Mouse (Mus musculus) kidney, adult 2 months (tissue): ENCODE data around the gene Cpne2.

Source experiments
- CTCF ChIP-seq: fragments of 200-500 bp; conservative IDR thresholded peaks from 2 replicates; pipeline ENCODE4 v1.5.1; 2011; ENCODE audit warnings: low read depth, mild to moderate bottlenecking, control low read depth, low read length, moderate library complexity, mixed read lengths; ENCODE audit not compliant: insufficient read depth, insufficient read length
- POLR2A ChIP-seq: fragments of 200-500 bp; IDR thresholded peaks from one replicate; pipeline ENCODE4 v1.6.1; 2011; ENCODE audit warnings: low read depth, low read length, control low read depth

DNA sequence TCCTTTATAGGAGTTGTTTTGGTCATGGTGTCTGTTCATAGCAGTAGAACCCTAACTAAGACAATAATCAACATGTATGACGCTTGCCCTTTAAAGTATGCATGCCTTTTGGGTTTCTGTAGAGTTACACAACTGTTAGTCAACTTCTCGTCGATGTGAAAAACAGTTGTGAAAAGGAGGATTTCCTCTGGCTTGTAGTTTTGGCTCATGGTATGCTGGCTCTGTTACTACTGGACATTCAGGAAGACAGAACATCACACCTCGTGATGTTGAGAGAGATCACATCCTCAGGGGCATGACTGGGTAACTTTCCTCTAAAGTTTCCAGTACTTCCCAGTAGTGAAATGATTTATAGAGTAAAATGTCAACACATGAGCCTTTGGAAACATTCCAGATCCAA is 2.1 kb upstream of the Cpne2 start:
- TF ChIP-seq CTCF (no peak), POLR2A (no peak)
